Mouse (Mus musculus) liver, adult 2 months (tissue): ENCODE measurements at regions not wholly inside any gene's neighbourhood (a gene's known extent, or its start where the extent isn't known, plus 50 kb on each side); places are given as distances from the start of the nearest gene placed in this dataset.

Experiments used
- DNase-seq: peaks from one replicate; pipeline ENCODE4 v3.0.0-alpha.2; 2011; ENCODE audit warnings: low read depth, low spot score; ENCODE audit errors: extremely low read depth
- H3K27ac ChIP-seq: fragments of 200-500 bp; replicated peaks from 2 replicates; pipeline ENCODE4 v1.5.1; 2012; ENCODE audit warnings: low read depth, mild to moderate bottlenecking, control low read depth, inconsistent platforms, low read length; ENCODE audit not compliant: insufficient read depth
- H3K27me3 ChIP-seq: fragments of 200-500 bp; 2 replicates; pipeline ENCODE4 v1.6.1; 2012; ENCODE audit warnings: mild to moderate bottlenecking, moderate library complexity, low read length, inconsistent platforms; ENCODE audit not compliant: control insufficient read depth, insufficient read depth
- H3K36me3 ChIP-seq: fragments of 200-500 bp; 2 replicates; pipeline ENCODE4 v1.6.1; 2012; ENCODE audit warnings: low read length, inconsistent platforms; ENCODE audit not compliant: control insufficient read depth, insufficient read depth
- H3K4me1 ChIP-seq: fragments of 200-500 bp; 2 replicates; pipeline ENCODE4 v1.6.1; 2011; ENCODE audit warnings: low read length; ENCODE audit not compliant: control insufficient read depth, insufficient read depth
- H3K4me3 ChIP-seq: fragments of 200-500 bp; 2 replicates; pipeline ENCODE4 v1.5.1; 2011; ENCODE audit warnings: low read depth, mild to moderate bottlenecking, control low read depth, low read length, moderate library complexity; ENCODE audit not compliant: insufficient read depth
- H3K79me2 ChIP-seq: fragments of 200-500 bp; 2 replicates; pipeline ENCODE4 v1.6.1; 2012; ENCODE audit warnings: inconsistent platforms, mild to moderate bottlenecking, low read length, moderate library complexity; ENCODE audit not compliant: control insufficient read depth, insufficient read depth
- H3K9ac ChIP-seq: fragments of 200-500 bp; 2 replicates; pipeline ENCODE4 v1.6.1; 2012; ENCODE audit warnings: low read depth, mild to moderate bottlenecking, control low read depth, inconsistent platforms, low read length
- CTCF ChIP-seq: fragments of 200-500 bp; IDR thresholded peaks from 2 replicates; pipeline ENCODE4 v1.5.1; 2011; ENCODE audit warnings: low read depth, low read length, control low read depth
- POLR2A ChIP-seq: fragments of 200-500 bp; IDR thresholded peaks from 2 replicates; pipeline ENCODE4 v1.6.1; 2011; ENCODE audit warnings: low read length, control low read depth; ENCODE audit not compliant: insufficient read depth; ENCODE audit errors: extremely low read depth
- WGBS: fragments of 180-500 bp; shearing (Covaris S2); methylation state at CpG from one replicate; pipeline ENCODE4 v1.1.7; 2018; 5-methylcytosine and 5-hydroxymethylcytosine counted together

DNA sequence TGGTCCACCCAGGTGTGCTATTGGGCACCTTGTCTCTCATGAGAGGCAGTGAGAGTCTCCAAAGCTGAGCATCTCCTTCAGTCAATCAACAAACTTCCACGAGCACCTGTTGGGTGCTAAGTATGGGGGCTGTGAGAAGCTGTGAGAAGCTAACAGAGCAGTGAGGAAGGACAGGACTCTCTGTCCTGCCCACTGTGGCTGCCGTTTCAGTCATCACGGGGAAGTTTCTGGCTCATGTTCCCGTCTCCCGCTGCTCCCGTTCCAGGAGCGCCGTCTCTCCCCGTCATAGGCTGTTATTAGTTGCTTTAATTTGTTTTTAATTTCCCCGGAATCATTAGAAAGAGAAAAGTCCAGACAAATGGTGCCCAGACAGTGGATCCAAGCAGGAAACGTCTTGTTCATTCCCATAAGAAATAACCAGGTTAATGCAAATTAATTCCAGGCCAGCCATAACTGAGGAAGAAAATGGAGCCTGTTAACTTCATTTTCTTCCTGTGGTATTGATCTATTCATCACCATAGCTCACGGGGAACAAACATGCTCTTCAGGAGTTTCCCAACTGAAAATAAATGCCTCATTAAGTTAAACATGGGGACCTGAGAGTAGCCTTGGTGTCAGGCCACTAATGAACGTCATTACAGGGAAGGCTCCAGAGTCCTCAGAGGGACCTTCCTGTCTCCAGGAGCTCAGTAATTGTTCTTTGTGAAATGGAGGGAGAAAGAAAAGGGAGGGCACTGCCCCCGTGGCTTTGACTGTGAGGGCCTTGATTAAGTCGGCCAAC lies 70.3 kb downstream of the Matn1 start:
- TF ChIP-seq POLR2A (no peak), CTCF (no peak)

DNA sequence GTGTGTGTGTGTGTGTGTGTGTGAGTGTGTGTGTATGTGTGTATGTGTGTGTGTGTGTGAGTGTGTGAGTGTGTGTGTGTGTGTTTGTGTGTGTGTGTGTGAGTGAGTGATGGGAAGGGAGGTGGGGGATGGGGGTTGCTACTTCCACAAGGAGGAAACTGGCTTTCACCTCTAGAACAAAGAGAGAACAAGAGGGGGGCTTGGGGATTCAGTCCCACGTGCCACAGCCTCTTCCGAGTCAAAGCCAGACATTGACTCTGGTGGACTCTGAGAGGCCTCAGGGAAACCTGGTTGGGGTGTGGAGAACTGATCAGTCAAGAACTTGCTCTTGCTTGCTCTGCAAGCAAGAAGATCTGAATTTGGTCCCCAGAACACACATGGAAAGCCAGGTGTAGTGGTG lies 71.0 kb downstream of the Matn1 start:
- 72% methylated on average over 2 of the region's 2 CpGs for WGBS
- H3K79me2 ChIP-seq: no peaks in the 10 kb centered on the region
- H3K36me3 ChIP-seq: no peaks in the 10 kb centered on the region
- no peak overlapping the region for H3K4me3 ChIP-seq
- TF ChIP-seq POLR2A (no peak), CTCF (no peak)
- H3K4me1 ChIP-seq: no peaks in the 10 kb centered on the region
- H3K27ac ChIP-seq: no peak overlapping the region
- H3K27me3 ChIP-seq: no peaks in the 10 kb centered on the region
- no peak overlapping the region for H3K9ac ChIP-seq
- no peak for DNase-seq

More for the DNA sequence above, 70.3 kb downstream of the Matn1 start:
- H3K4me1 ChIP-seq: no peaks in the 10 kb centered on the region
- no peaks in the 10 kb centered on the region for H3K27me3 ChIP-seq
- DNase-seq: no peak
- no peak overlapping the region for H3K27ac ChIP-seq
- H3K9ac ChIP-seq: no peak overlapping the region
- H3K4me3 ChIP-seq: no peak overlapping the region
- H3K79me2 ChIP-seq: no peaks in the 10 kb centered on the region
- H3K36me3 ChIP-seq: no peaks in the 10 kb centered on the region
- 68% methylated on average over 15 of the region's 15 CpGs for WGBS

DNA sequence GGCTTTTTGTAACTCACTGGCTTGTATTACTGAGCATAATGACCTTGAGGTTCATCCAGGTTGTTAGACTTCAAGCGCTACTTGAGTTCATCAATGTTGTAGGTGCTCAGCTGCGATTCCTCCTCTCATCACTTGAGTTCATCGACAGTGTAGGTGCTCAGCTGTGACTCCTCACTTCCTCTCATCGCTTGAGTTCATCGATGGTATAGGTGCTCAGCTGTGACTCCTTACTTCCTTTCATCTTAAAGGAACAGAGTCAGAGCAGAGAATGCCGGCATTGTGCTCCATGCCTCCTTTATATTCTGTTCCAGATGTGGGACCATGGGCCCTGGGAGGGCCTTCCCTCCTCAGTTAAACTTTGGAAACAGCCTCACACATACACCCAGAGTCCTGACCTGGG lies 79.4 kb downstream of the Matn1 start:
- no peaks in the 10 kb centered on the region for H3K79me2 ChIP-seq
- no peaks in the 10 kb centered on the region for H3K4me1 ChIP-seq
- TF ChIP-seq CTCF (no peak), POLR2A (no peak)
- no peaks in the 10 kb centered on the region; the same call in 1 of the 2 replicates for H3K27me3 ChIP-seq
- H3K36me3 ChIP-seq: no peaks in the 10 kb centered on the region
- H3K27ac ChIP-seq: no peak overlapping the region
- H3K4me3 ChIP-seq: no peak overlapping the region
- 56% methylated on average over 6 of the region's 6 CpGs for WGBS
- DNase-seq: no peak
- H3K9ac ChIP-seq: no peak overlapping the region

DNA sequence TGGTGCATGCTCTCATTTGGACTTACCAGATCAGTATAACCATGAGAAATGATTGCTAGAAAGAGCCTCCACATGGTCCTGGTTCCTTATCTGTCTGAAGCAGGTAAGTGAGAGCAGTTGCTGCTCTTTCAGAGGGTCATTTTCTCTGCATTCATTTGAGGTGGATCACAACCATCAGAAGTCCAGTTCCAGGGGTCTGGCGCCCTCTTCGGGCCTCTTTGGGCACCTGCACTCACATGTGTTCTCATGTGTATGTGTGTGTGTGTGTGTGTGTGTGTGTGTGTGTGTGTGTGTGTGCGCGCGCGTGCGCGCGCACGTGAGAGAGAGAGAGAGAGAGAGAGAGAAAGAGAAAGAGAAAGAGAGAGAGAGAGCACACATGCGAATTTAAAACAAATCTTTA lies 92.1 kb downstream of the Matn1 start:
- TF ChIP-seq POLR2A (no peak), CTCF (no peak)
- Histone ChIP-seq H3K79me2 (no peaks in the 10 kb centered on the region), H3K4me1 (peaks cover 2% of the 10 kb centered on the region; the same call in 1 of the 2 replicates), H3K27me3 (no peaks in the 10 kb centered on the region), H3K36me3 (no peaks in the 10 kb centered on the region), H3K27ac (no peak overlapping the region), H3K9ac (no peak overlapping the region), H3K4me3 (no peak overlapping the region)
- no peak for DNase-seq
- WGBS: 84% methylated on average over 11 of the region's 11 CpGs

DNA sequence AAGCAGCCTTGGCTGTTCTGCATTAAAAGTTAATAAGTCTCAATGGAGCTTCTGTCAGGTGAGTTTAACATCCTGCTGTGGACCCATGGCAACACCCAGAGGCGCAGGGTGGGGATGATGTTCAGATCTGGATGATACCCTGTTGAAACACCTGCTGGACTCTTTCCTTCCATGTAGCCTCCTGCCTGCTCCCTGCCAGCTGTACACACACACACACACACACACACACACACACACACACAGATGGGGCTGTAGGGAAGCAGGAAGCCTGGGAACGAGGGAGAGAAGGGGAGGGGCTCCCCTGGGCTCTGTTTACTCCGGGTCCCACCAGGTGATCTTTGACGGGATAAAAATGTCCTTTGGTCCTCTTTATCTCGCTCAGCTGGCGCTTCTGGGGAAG lies 93.0 kb downstream of the Matn1 start:
- Histone ChIP-seq H3K27me3 (no peaks in the 10 kb centered on the region), H3K9ac (no peak overlapping the region), H3K4me1 (peaks cover 6% of the 10 kb centered on the region; the same call in 1 of the 2 replicates), H3K36me3 (no peaks in the 10 kb centered on the region), H3K4me3 (no peak overlapping the region), H3K27ac (no peak overlapping the region), H3K79me2 (no peaks in the 10 kb centered on the region)
- WGBS: 8% methylated on average over 6 of the region's 6 CpGs
- DNase-seq: no peak
- TF ChIP-seq POLR2A (no peak), CTCF (no peak)

DNA sequence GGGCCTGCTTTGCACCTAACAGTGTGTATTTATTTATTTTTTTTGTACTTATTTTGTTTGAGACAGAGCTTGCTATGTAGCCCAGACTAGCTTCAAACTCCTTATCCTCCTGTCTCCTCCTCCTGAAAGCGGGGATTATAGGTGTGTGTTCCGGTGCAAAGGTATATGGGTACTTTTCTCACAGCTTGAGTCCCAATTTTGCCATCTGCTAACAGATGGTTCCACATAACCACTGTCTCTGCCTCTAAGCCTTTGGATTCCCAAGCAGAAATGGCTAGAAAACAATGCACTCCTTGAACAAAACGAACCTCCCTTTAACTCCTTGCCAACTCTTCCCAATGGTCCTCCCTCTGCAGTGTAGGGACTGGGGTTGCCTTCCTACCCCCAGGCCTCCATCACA lies 95.5 kb downstream of the Matn1 start:
- no peak overlapping the region for H3K27ac ChIP-seq
- H3K36me3 ChIP-seq: no peaks in the 10 kb centered on the region
- H3K27me3 ChIP-seq: no peaks in the 10 kb centered on the region
- no peak overlapping the region for H3K9ac ChIP-seq
- peaks cover 6% of the 10 kb centered on the region; the same call in 1 of the 2 replicates for H3K4me1 ChIP-seq
- H3K79me2 ChIP-seq: no peaks in the 10 kb centered on the region
- WGBS: 74% methylated on average over 3 of the region's 3 CpGs
- TF ChIP-seq CTCF: no peak
- no peak for TF ChIP-seq POLR2A
- DNase-seq: no peak
- H3K4me3 ChIP-seq: no peak overlapping the region
